Mouse (Mus musculus): ENCODE measurements around the gene Cyb5d2. TPM values are rescaled to one million over a fixed set of nuclear protein-coding genes. Genes with fewer than 3 reads are reported as not detected.

Cyb5d2 gene
- polyA plus RNA-seq (2017; shearing (Covaris generic)) = 2.6 TPM

GRCm38 (mm10) chr11:72795455-72796295 is at the start of gene Cyb5d2, which contains the start of gene Zzef1:
Cyb5d2 (minus strand) TSS chr11:72796142.
Zzef1 (plus strand) TSS chr11:72796226.

Other genes starting within 250 kb of the Cyb5d2 start
- gene Spns3, start 245.6 kb downstream of the Cyb5d2 start, polyA plus RNA-seq (2017; shearing (Covaris generic)) = 0.60 TPM
- 78.0 TPM for gene Ube2g1, start 188.9 kb downstream of the Cyb5d2 start, polyA plus RNA-seq (2017; shearing (Covaris generic))
- 51.1 TPM for gene Ankfy1, start 106.1 kb downstream of the Cyb5d2 start, polyA plus RNA-seq (2017; shearing (Covaris generic))
- gene Zzef1, start 84 bp upstream of the Cyb5d2 start, polyA plus RNA-seq (2017; shearing (Covaris generic)) = 37.8 TPM
- 280 TPM for gene Atp2a3, start 165.0 kb upstream of the Cyb5d2 start, polyA plus RNA-seq (2017; shearing (Covaris generic))
- gene P2rx1, start 203.0 kb upstream of the Cyb5d2 start, polyA plus RNA-seq (2017; shearing (Covaris generic)) = 0.15 TPM
- 6.6 TPM for gene Camkk1, start 222.9 kb upstream of the Cyb5d2 start, polyA plus RNA-seq (2017; shearing (Covaris generic))